Mouse (Mus musculus): ENCODE measurements around the gene Uqcr10. TPM values are rescaled to one million over a fixed set of nuclear protein-coding genes. Genes with fewer than 3 reads are reported as not detected.

Gene Uqcr10
- polyA plus RNA-seq, 1 experiment: 481 TPM

GRCm38 (mm10) chr11:4662496-4662878 is 41.7 kb downstream of the Uqcr10 start:
- no peak for DNase-seq
- WGBS: 89% methylated on average over 11 of the region's 11 CpGs
- Histone ChIP-seq H3K4me3 (replicated peaks; ENCODE audit: extremely low read depth, low read depth, low read length) (no peak overlapping the region), H3K4me1 (ENCODE audit: control insufficient read depth, insufficient read depth, low read length) (no peaks in the 10 kb centered on the region; the same call in 1 of the 2 replicates)
- TF ChIP-seq CTCF (IDR thresholded peaks at IDR 0.05; ENCODE audit: insufficient read depth, low read length): no peak
- TF ChIP-seq POLR2A (IDR thresholded peaks at IDR 0.05; ENCODE audit: borderline replicate concordance, extremely low read depth, low read depth, low read length): no peak

GRCm38 (mm10) chr11:4661871-4662495 is 42.2 kb downstream of the Uqcr10 start:
- Histone ChIP-seq H3K4me1 (ENCODE audit: control insufficient read depth, insufficient read depth, low read length) (no peaks in the 10 kb centered on the region; the same call in 1 of the 2 replicates), H3K4me3 (replicated peaks; ENCODE audit: extremely low read depth, low read depth, low read length) (no peak overlapping the region)
- TF ChIP-seq POLR2A (IDR thresholded peaks at IDR 0.05; ENCODE audit: borderline replicate concordance, extremely low read depth, low read depth, low read length): no peak
- TF ChIP-seq CTCF (IDR thresholded peaks at IDR 0.05; ENCODE audit: insufficient read depth, low read length): no peak
- DNase-seq: no peak
- 75% methylated on average over 10 of the region's 10 CpGs for WGBS

GRCm38 (mm10) chr11:4661324-4661723 is 42.8 kb downstream of the Uqcr10 start:
- no peak overlapping the region for H3K4me3 ChIP-seq (replicated peaks; ENCODE audit: extremely low read depth, low read depth, low read length)
- DNase-seq: no peak
- WGBS: 62% methylated on average over 4 of the region's 4 CpGs
- TF ChIP-seq POLR2A (IDR thresholded peaks at IDR 0.05; ENCODE audit: borderline replicate concordance, extremely low read depth, low read depth, low read length) (no peak), CTCF (IDR thresholded peaks at IDR 0.05; ENCODE audit: insufficient read depth, low read length) (no peak)
- no peaks in the 10 kb centered on the region; the same call in 1 of the 2 replicates for H3K4me1 ChIP-seq (ENCODE audit: control insufficient read depth, insufficient read depth, low read length)

GRCm38 (mm10) chr11:4660309-4661025 is 43.7 kb downstream of the Uqcr10 start:
- WGBS: 69% methylated on average over 7 of the region's 7 CpGs
- no peak for DNase-seq

GRCm38 (mm10) chr11:4659818-4660217 is 44.3 kb downstream of the Uqcr10 start:
- no peaks in the 10 kb centered on the region; the same call in 1 of the 2 replicates for H3K4me1 ChIP-seq (ENCODE audit: control insufficient read depth, insufficient read depth, low read length)
- H3K4me3 ChIP-seq (replicated peaks; ENCODE audit: extremely low read depth, low read depth, low read length): no peak overlapping the region
- DNase-seq: no peak
- TF ChIP-seq CTCF (IDR thresholded peaks at IDR 0.05; ENCODE audit: insufficient read depth, low read length): no peak
- no peak for TF ChIP-seq POLR2A (IDR thresholded peaks at IDR 0.05; ENCODE audit: borderline replicate concordance, extremely low read depth, low read depth, low read length)
- 75% methylated on average over 1 of the region's 1 CpGs for WGBS

More at GRCm38 (mm10) chr11:4660309-4661025, 43.7 kb downstream of the Uqcr10 start:
- Histone ChIP-seq H3K4me1 (ENCODE audit: control insufficient read depth, insufficient read depth, low read length) (no peaks in the 10 kb centered on the region; the same call in 1 of the 2 replicates), H3K4me3 (replicated peaks; ENCODE audit: extremely low read depth, low read depth, low read length) (no peak overlapping the region)
- TF ChIP-seq CTCF (IDR thresholded peaks at IDR 0.05; ENCODE audit: insufficient read depth, low read length) (no peak), POLR2A (IDR thresholded peaks at IDR 0.05; ENCODE audit: borderline replicate concordance, extremely low read depth, low read depth, low read length) (no peak)

Other genes starting within 250 kb of the Uqcr10 start
- gene Mtmr3, start 109.5 kb downstream of the Uqcr10 start, polyA plus RNA-seq (2012; rRNA removed): 33.9 and 44.1 TPM in 2 replicates
- not detected in 2 replicates for gene Gm11032, start 84.3 kb downstream of the Uqcr10 start, polyA plus RNA-seq (2012; rRNA removed)
- gene Ascc2, start 66.6 kb downstream of the Uqcr10 start, polyA plus RNA-seq (2012; rRNA removed): 23.5 and 34.0 TPM in 2 replicates
- gene Zmat5, start 336 bp upstream of the Uqcr10 start, polyA plus RNA-seq (2012; rRNA removed): 51.4 and 55.1 TPM in 2 replicates
- gene Cabp7, start 42.4 kb upstream of the Uqcr10 start, polyA plus RNA-seq (2012; rRNA removed): 0.25 TPM in 1 of 2 replicates, not detected in the other
- 42.5 and 50.9 TPM in 2 replicates for gene Nf2, start 145.2 kb upstream of the Uqcr10 start, polyA plus RNA-seq (2012; rRNA removed)
- gene Nipsnap1, start 169.6 kb upstream of the Uqcr10 start, polyA plus RNA-seq (2012; rRNA removed): 7.1 and 16.2 TPM in 2 replicates
- 12.1 and 16.4 TPM in 2 replicates for gene Thoc5, start 191.0 kb upstream of the Uqcr10 start, polyA plus RNA-seq (2012; rRNA removed)
- gene Nefh, start 243.7 kb upstream of the Uqcr10 start, polyA plus RNA-seq (2012; rRNA removed): 0.07 and 0.12 TPM in 2 replicates